Mouse (Mus musculus) CD8-positive naive resting alpha-beta T cell, adult 57 days (primary cell): ENCODE data around the gene Vmn1r60. TPM values are rescaled to one million over a fixed set of nuclear protein-coding genes. Genes with fewer than 3 reads are reported as not detected.

Experiments
- total RNA-seq: library from RNA; stranded (reverse); gene quantifications from one replicate; pipeline ENCODE4 v1.2.4, GENCODE M21; 2023

Vmn1r60 gene
- total RNA-seq = not detected

GRCm38 (mm10) chr7:5547217-5547616 is at the start of gene Vmn1r60:
Gene Vmn1r60 (minus strand): TSS chr7:5547317.

GRCm38 (mm10) chr7:5493856-5494255 is 53.3 kb downstream of the Vmn1r60 start, which contains the start of gene Vmn2r28:
Gene Vmn2r28 (minus strand): TSS chr7:5493956.

Other genes with a start within 250 kb of the Vmn1r60 start
- not detected for gene Gm5065, start 196.8 kb downstream of the Vmn1r60 start, total RNA-seq
- gene Nlrp2, start 196.3 kb downstream of the Vmn1r60 start, total RNA-seq = not detected
- not detected for gene Vmn1r58, start 133.9 kb downstream of the Vmn1r60 start, total RNA-seq
- not detected for gene Vmn1r59, start 90.5 kb downstream of the Vmn1r60 start, total RNA-seq
- gene Vmn2r28, start 53.4 kb downstream of the Vmn1r60 start, total RNA-seq = not detected
- not detected for gene Vmn1r61, start 66.0 kb upstream of the Vmn1r60 start, total RNA-seq
- not detected for gene Vmn1r62, start 126.3 kb upstream of the Vmn1r60 start, total RNA-seq